Mouse (Mus musculus) CD8-positive naive resting alpha-beta T cell, adult 2 months (primary cell): ENCODE measurements around the gene Gm10717.
"Not testable (repeated sequence)": the region's sequence is repeated elsewhere in the genome, so short reads cannot be mapped to it uniquely, and the experiment has no call there.

Source experiments
- DNase-seq, 2 experiments: peaks; one replicate each; pipeline ENCODE4 v3.0.0; 2022; ENCODE audit warnings: low read depth in 2 of 2, low spot score in 2 of 2

Gm10717 gene

DNA sequence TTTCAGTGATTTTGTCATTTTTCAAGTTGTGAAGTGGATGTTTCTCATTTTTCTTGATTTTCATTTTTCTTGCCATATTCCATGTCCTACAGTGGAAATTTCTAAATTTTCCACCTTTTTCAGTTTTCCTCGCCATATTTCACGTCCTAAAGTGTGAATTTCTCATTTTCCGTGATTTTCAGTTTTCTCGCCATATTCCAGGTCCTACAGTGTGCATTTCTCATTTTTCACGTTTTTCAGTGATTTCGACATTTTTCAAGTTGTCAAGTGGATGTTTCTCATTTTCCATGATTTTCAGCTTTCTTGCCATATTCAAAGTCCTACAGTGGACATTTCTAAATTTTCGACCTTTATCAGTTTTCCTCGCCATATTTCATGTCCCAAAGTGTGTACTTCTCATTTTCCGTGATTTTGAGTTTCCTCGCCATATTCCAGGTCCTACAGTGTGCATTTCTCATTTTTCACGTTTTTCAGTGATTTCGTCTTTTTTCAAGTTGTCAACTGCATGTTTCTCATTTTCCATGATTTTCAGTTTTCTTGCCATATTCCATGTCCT, at the start of gene Gm10717:
Gm10717 (plus strand) TSS at position 506 of the 556 bp plus-strand sequence.
- DNase-seq: peak; percentile 64 to 70

DNA sequence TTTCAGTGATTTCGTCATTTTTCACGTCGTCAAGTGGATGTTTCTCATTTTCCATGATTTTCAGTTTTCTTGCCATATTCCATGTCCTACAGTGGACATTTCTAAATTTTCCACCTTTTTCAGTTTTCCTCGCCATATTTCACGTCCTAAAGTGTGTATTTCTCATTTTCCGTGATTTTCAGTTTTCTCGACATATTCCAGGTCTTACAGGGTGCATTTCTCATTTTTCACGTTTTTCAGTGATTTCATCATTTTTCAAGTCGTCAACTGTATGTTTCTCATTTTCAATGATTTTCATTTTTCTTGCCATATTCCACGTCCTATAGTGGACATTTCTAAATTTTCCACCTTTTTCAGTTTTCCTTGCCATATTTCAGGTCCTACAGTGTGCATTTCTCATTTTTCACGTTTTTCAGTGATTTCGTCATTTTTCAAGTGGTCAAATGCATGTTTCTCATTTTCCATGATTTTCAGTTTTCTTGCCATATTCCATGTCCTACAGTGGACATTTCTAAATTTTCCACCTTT, 24.7 kb upstream of the Gm10717 start, which contains the start of gene Gm10722:
Gm10722 (plus strand) TSS at position 478 of the 528 bp plus-strand sequence.
- DNase-seq: peak; percentile 49 to 54

DNA sequence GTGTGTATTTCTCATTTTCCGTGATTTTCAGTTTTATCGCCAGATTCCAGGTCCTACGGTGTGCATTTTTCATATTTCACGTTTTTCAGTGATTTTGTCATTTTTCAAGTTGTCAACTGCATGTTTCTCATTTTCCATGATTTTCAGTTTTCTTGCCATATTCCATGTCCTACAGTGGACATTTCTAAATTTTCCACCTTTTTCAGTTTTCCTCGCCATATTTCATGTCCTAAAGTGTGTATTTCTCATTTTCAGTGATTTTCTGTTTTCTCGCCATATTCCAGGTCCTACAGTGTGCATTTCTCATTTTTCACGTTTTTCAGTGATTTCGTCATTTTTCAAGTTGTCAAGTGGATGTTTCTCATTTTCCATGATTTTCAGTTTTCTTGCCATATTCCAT, 24.2 kb upstream of the Gm10717 start:
- peak; percentile 51 to 66 for DNase-seq

DNA sequence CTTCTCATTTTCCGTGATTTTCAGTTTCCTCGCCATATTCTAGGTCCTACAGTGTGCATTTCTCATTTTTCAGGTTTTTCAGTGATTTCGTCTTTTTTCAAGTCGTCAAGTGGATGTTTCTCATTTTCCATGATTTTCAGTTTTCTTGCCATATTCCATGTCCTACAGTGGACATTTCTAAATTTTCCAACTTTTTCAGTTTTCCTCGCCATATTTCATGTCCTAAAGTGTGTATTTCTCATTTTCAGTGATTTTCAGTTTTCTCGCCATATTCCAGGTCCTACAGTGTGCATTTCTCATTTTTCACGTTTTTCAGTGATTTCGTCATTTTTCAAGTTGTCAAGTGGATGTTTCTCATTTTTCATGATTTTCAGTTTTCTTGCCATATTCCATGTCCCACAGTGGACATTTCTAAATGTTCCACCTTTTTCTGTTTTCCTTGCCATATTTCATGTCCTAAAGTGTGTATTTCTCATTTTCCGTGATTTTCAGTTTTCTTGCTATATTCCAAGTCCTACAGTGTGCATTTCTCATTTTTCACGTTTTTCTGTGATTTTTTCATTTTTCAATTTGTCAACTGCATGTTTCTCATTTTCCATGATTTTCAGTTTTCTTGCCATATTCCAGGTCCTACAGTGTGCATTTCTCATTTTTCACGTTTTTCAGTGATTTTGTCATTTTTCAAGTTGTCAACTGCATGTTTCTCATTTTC, 23.1 kb upstream of the Gm10717 start:
- DNase-seq: peak; percentile 100

DNA sequence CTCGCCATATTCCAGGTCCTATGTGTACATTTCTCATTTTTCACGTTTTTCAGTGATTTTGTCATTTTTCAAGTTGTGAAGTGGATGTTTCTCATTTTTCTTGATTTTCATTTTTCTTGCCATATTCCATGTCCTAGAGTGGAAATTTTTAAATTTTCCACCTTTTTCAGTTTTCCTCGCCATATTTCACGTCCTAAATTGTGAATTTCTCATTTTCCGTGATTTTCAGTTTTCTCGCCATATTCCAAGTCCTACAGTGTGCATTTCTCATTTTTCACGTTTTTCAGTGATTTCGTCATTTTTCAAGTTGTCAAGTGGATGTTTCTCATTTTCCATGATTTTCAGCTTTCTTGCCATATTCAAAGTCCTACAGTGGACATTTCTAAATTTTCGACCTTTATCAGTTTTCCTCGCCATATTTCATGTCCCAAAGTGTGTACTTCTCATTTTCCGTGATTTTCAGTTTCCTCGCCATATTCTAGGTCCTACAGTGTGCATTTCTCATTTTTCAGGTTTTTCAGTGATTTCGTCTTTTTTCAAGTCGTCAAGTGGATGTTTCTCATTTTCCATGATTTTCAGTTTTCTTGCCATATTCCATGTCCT, 22.3 kb upstream of the Gm10717 start, which contains the start of gene Gm11168:
Gm11168 (plus strand) TSS at position 553 of the 603 bp plus-strand sequence.
- DNase-seq: not testable (repeated sequence)

DNA sequence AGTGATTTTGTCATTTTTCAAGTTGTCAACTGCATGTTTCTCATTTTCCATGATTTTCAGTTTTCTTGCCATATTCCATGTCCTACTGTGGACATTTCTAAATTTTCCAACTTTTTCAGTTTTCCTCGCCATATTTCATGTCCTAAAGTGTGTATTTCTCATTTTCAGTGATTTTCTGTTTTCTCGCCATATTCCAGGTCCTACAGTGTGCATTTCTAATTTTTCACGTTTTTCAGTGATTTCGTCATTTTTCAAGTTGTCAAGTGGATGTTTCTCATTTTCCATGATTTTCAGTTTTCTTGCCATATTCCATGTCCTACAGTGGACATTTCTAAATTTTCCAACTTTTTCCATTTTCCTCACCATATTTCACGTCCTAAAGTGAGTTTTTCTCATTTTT, 19.0 kb upstream of the Gm10717 start:
- DNase-seq: not testable (repeated sequence)

DNA sequence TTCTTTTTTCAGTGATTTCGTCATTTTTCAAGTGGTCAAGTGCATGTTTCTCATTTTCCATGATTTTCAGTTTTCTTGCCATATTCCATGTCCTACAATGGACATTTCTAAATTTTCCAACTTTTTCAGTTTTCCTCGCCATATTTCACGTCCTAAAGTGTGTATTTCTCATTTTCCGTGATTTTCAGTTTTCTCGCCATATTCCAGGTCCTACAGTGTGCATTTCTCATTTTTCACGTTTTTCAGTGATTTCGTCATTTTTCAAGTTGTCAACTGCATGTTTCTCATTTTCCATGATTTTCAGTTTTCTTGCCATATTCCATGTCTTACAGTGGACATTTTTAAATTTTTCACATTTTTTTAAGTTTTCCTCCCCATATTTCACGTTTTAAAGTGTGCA, 18.6 kb upstream of the Gm10717 start:
- peak; percentile 100 for DNase-seq

DNA sequence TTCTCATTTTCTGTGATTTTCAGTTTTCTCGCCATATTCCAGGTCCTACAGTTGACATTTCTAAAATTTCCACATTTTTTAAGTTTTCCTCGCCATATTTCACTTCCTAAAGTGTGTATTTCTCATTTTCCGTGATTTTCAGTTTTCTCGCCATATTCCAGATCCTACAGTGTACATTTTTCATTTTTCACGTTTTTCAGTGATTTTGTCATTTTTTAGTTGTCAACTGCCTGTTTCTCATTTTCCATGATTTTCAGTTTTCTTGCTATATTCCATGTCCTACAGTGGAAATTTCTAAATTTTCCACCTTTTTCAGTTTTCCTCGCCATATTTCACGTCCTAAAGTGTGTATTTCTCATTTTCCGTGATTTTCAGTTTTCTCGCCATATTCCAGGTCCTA, 17.9 kb upstream of the Gm10717 start:
- not testable (repeated sequence) for DNase-seq

DNA sequence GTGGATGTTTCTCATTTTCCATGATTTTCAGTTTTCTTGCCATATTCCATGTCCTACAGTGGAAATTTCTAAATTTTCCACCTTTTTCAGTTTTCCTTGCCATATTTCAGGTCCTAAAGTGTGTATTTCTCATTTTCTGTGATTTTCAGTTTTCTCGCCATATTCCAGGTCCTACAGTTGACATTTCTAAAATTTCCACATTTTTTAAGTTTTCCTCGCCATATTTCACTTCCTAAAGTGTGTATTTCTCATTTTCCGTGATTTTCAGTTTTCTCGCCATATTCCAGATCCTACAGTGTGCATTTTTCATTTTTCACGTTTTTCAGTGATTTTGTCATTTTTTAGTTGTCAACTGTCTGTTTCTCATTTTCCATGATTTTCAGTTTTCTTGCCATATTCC, 15.9 kb upstream of the Gm10717 start:
- DNase-seq: not testable (repeated sequence)

DNA sequence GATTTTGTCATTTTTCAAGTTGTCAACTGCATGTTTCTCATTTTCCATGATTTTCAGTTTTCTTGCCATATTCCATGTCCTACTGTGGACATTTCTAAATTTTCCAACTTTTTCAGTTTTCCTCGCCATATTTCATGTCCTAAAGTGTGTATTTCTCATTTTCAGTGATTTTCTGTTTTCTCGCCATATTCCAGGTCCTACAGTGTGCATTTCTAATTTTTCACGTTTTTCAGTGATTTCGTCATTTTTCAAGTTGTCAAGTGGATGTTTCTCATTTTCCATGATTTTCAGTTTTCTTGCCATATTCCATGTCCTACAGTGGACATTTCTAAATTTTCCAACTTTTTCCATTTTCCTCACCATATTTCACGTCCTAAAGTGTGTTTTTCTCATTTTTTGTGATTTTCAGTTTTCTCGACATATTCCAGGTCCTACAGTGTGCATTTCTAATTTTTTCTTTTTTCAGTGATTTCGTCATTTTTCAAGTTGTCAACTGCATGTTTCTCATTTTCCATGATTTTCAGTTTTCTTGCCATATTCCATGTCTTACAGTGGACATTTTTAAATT, 13.1 kb upstream of the Gm10717 start:
- not testable (repeated sequence) for DNase-seq

DNA sequence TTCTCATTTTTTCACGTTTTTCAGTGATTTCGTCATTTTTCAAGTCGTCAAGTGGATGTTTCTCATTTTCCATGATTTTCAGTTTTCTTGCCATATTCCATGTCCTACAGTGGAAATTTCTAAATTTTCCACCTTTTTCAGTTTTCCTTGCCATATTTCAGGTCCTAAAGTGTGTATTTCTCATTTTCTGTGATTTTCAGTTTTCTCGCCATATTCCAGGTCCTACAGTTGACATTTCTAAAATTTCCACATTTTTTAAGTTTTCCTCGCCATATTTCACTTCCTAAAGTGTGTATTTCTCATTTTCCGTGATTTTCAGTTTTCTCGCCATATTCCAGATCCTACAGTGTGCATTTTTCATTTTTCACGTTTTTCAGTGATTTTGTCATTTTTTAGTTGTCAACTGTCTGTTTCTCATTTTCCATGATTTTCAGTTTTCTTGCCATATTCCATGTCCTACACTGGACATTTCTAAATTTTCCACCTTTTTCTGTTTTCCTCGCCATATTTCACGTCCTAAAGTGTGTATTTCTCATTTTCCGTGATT, 12.4 kb upstream of the Gm10717 start, which contains the start of gene Gm10721:
Gm10721 (plus strand) TSS at position 408 of the 547 bp plus-strand sequence.
- DNase-seq: not testable (repeated sequence)

DNA sequence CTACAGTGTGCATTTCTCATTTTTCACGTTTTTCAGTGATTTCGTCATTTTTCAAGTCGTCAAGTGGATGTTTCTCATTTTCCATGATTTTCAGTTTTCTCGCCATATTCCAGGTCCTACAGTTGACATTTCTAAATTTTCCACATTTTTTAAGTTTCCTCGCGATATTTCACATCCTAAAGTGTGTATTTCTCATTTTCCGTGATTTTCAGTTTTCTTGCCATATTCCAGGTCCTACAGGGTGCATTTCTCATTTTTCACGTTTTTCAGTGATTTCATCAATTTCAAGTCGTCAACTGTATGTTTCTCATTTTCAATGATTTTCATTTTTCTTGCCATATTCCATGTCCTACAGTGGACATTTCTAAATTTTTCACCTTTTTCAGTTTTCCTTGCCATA, 9.9 kb upstream of the Gm10717 start, which contains the start of gene Gm10720:
Gm10720 (plus strand) TSS at position 301 of the 400 bp plus-strand sequence.
- not testable (repeated sequence) for DNase-seq

DNA sequence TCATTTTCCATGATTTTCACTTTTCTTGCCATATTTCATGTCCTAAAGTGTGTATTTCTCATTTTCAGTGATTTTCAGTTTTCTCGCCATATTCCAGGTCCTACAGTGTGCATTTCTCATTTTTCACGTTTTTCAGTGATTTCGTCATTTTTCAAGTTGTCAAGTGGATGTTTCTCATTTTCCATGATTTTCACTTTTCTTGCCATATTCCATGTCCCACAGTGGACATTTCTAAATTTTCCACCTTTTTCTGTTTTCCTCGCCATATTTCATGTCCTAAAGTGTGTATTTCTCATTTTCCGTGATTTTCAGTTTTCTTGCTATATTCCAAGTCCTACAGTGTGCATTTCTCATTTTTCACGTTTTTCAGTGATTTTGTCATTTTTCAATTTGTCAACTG, 9.3 kb upstream of the Gm10717 start:
- not testable (repeated sequence) for DNase-seq

DNA sequence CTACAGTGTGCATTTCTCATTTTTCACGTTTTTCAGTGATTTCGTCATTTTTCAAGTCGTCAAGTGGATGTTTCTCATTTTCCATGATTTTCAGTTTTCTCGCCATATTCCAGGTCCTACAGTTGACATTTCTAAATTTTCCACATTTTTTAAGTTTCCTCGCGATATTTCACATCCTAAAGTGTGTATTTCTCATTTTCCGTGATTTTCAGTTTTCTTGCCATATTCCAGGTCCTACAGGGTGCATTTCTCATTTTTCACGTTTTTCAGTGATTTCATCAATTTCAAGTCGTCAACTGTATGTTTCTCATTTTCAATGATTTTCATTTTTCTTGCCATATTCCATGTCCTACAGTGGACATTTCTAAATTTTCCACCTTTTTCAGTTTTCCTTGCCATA, 8.1 kb upstream of the Gm10717 start, which contains the start of gene Gm10719:
Gm10719 (plus strand) TSS at position 301 of the 400 bp plus-strand sequence.
- not testable (repeated sequence) for DNase-seq

DNA sequence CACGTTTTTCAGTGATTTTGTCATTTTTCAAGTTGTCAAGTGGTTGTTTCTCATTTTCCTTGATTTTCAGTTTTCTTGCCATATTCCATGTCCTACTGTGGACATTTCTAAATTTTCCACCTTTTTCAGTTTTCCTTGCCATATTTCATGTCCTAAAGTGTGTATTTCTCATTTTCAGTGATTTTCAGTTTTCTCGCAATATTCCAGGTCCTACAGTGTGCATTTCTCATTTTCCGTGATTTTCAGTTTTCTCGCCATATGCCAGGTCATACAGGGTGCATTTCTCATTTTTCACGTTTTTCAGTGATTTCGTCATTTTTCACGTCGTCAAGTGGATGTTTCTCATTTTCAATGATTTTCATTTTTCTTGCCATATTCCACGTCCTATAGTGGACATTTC, 6.3 kb upstream of the Gm10717 start:
- peak in 1 of 2 experiments; percentile 100 for DNase-seq

DNA sequence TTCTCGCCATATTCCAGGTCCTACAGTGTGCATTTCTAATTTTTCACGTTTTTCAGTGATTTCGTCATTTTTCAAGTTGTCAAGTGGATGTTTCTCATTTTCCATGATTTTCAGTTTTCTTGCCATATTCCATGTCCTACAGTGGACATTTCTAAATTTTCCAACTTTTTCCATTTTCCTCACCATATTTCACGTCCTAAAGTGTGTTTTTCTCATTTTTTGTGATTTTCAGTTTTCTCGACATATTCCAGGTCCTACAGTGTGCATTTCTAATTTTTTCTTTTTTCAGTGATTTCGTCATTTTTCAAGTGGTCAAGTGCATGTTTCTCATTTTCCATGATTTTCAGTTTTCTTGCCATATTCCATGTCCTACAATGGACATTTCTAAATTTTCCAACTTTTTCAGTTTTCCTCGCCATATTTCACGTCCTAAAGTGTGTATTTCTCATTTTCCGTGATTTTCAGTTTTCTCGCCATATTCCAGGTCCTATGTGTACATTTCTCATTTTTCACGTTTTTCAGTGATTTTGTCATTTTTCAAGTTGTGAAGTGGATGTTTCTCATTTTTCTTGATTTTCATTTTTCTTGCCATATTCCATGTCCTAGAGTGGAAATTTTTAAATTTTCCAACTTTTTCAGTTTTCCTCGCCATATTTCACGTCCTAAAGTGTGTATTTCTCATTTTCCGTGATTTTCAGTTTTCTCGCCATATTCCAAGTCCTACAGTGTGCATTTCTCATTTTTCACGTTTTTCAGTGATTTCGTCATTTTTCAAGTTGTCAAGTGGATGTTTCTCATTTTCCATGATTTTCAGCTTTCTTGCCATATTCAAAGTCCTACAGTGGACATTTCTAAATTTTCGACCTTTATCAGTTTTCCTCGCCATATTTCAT, 5.1 kb upstream of the Gm10717 start:
- DNase-seq: peak; percentile 69 to 86

DNA sequence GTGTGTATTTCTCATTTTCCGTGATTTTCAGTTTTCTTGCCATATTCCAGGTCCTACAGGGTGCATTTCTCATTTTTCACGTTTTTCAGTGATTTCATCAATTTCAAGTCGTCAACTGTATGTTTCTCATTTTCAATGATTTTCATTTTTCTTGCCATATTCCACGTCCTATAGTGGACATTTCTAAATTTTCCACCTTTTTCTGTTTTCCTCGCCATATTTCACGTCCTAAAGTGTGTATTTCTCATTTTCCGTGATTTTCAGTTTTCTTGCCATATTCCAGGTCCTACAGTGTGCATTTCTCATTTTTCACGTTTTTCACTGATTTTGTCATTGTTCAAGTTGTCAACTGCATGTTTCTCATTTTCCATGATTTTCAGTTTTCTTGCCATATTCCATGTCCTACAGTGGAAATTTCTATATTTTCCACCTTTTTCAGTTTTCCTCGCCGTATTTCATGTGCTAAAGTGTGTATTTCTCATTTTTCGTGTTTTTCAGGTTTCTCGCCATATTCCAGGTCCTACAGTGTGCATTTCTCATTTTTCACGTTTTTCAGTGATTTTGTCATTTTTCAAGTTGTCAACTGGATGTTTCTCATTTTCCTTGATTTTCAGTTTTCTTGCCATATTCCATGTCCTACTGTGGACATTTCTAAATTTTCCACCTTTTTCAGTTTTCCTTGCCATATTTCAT, 2.8 kb upstream of the Gm10717 start:
- peak; percentile 90 to 92 for DNase-seq

DNA sequence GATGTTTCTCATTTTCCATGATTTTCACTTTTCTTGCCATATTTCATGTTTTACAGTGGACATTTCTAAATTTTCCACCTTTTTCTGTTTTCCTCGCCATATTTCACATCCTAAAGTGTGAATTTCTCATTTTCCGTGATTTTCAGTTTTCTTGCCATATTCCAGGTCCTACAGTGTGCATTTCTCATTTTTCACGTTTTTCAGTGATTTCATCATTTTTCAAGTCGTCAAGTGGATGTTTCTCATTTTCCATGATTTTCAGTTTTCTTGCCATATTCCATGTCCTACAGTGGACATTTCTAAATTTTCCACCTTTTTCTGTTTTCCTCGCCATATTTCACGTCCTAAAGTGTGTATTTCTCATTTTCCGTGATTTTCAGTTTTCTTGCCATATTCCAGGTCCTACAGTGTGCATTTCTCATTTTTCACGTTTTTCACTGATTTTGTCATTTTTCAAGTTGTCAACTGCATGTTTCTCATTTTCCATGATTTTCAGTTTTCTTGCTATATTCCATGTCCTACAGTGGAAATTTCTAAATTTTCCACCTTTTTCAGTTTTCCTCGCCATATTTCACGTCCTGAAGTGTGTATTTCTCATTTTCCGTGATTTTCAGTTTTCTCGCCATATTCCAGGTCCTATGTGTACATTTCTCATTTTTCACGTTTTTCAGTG, 1.8 kb upstream of the Gm10717 start, which contains the start of gene Gm10718:
Gm10718 (plus strand) TSS at position 236 of the 673 bp plus-strand sequence.
- DNase-seq: peak; percentile 80 to 82
